Mouse (Mus musculus) gastrocnemius, adult 8-10 months (tissue): ENCODE results near the gene 4931406P16Rik. TPM values are rescaled to one million over a fixed set of nuclear protein-coding genes. Genes with fewer than 3 reads are reported as not detected.

ENCODE experiments used
- DNase-seq, 2 experiments: peaks; one replicate each; pipeline ENCODE4 v3.0.0; 2022; ENCODE audit warnings: low spot score in 2 of 2
- total RNA-seq, 4 experiments: library from RNA; stranded (reverse); gene quantifications; 2 replicates each; pipeline ENCODE4 v1.2.4; 2022

The 4931406P16Rik gene
- total RNA-seq, 4 experiments from 2014 or later = 28.9 to 47.5 (median 39.1) TPM

DNA sequence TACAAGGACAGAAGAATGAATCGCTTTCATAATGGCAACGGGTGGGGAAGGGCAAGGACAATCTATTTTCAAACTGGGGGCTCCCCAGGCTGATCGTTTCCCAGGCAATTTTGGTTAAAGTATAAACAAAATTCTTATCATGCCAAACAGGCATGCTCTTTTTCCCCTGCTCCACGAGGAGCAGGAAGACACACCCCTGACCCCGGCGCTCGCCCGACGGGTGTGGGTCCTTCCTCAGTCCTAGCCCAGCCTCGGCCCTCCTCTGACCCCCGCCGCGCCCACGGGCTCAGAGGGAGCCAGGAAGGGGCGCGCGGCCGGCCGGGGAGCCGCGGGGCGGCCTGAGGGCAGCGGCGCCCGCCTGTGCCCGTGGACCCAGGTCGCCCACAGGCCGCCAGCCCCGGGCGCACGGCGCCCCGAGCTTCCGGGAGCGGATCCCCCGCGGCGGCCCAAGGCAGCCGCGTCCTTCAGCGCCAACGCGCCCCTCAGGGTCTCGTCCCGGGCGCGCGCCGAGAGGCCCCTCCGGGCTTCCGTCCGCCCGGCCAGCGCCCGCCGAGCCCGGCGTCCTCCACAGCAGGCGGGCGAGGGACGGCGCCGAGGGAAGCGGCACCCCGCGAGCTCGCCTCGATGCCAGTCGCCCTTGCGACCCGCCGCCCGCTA, 437 bp downstream of the 4931406P16Rik start:
- peak in 1 of 2 experiments; percentile 43 for DNase-seq

DNA sequence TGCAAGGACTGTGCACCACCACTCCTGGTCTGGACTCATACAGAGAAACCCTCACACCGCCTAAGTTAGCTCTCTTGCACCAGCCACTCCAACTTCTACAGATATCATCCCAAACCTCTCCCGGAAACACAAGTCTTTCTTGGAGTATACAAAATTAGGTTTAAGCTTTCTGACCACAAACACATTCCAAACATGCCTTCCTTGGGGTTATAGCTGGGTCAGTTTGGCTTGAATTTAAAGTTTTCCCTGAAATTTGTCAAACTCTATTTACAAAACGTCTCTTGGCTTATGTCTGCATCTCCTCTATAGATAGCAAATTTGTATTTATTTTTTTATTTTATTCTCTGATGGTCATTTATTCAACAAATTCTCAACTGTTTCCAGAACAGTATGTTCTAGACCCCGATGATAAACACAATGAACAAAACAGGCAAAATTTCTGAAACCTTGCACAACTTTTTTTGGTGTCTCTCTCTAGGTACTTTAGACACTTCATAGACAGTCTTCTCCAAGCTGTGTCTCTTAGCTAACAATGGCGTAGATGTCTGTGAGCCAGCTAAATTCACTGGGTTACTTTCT, 4.1 kb downstream of the 4931406P16Rik start:
- DNase-seq = no peak

DNA sequence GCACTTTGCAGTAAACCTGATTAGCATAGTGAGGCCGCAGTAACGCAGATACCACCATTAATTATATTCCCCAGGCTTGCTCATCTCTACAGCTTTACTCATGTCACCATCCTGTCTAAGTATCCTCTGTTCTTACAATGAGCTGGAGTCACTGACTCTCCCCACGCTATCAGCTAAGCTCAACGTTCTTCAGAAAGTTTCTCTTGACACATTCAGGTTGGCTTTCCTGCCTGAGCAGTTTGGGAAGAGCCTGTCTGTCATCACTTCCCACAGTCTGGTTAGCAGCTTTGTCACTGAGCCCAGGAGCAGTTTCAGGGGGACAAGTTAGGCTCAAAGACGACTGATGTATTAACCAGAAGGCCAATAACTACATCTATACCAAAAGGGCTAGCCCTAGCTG, 4.8 kb downstream of the 4931406P16Rik start:
- DNase-seq = no peak

DNA sequence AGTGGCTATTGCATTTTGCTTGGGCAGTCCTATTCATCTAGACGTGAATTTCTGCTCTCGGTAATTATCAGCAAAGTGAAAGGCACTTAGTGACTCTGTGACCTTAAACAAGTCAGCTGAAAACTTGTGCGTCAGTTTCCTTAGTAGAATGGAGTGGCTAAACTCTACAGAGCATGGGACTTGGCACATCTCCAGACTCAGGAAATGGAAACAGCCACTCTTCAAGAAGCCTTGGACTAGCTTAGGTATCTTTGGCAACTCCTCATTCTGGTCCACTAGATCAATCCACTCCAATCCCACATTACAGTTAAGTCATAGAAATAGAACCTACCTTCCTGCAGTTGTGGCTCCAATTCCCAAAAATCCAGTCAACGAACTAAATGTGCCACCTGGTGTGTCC, 7.9 kb downstream of the 4931406P16Rik start:
- DNase-seq = no peak

DNA sequence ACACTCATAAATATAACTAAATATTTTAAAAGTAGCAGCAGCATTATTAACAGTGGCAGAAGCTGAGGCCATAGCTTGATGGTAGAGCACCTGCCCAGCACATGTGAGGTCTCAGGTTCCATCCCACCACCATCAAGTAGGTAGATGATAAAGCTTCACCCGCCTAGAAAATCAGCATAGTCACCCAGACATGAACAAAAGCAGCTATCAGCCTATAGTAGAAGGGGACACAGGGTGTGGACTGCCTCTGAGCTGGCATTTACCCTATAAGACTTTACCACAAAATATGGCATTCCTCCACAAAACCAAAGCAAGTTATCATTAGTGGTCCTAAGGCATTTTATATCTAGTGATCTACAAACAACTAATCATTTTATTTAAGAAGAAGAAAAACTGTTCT, 10.7 kb downstream of the 4931406P16Rik start:
- DNase-seq = no peak

DNA sequence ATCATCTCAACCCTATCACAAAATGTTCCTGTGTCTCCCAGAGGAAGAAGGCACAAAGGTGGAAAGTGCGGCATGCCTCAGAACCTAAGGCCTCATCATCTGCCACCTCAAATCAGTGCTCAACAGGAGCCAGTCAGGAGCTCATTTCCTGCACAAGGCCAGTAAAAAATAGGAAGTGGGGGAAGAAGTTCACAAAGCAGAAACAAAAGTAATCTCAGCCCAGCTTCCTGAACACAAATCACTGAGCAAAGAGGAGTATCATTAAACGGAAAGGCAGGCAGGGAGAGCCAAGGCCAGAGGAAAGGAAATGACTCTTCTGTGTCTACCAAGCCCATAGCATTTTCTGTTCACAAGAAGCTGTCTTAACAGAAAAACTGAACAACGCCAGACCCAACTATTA, 11.4 kb downstream of the 4931406P16Rik start:
- DNase-seq = no peak

DNA sequence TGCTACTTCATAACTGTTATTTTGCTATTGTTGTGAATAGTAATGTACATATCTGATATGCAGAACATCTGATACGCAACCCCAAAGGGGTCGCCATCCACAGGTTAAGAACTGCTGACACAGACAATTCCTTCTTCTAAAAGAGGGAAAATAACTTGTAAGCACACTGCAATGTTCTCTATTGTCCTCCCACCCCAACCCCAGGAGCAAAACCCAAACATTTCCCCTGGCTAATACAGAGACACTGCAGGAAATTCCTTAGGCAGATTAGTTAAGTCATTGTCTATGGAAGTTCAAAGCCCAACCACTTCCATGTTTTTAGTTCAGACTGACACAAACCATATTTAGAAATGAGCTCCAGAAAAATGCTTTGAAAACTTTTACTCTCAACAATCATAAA, 14.5 kb downstream of the 4931406P16Rik start:
- DNase-seq = no peak

DNA sequence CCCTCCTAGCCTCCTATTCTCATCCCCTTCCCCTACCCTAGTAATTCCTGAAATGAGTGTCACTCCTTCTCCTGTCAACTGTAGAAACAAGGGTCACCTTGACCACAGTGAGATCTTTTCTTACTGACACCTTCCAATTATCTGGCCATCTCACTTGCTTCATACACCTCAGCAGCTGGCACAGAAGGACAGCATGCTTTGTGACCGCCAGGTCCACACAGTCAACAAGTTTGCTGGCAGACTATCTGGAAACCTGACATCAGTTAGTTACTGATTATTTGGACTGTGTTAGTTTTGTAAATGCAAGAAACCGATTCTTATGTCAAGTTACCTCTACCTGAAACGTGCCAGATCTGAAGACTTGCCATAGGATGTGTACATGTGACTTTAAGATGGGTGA, 17.2 kb downstream of the 4931406P16Rik start:
- DNase-seq = no peak

DNA sequence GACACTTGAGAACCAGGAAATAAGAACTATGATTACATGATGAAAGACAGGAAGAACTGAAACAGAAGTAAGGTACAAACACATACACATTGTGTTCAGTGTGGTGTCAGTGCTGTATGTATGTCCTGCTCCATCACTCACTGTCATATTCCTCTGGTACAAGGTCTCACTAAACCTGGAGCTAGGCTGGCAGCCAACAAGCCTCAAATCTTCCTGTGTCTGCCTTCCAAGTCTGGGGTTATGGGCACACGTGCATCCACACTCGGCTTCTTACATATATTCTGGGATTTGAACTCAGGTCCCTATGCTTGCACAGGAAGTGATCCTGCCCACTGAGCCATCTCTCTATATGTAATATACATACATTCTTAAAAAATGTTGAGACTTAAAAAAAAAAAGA, 20.7 kb downstream of the 4931406P16Rik start:
- no peak for DNase-seq

DNA sequence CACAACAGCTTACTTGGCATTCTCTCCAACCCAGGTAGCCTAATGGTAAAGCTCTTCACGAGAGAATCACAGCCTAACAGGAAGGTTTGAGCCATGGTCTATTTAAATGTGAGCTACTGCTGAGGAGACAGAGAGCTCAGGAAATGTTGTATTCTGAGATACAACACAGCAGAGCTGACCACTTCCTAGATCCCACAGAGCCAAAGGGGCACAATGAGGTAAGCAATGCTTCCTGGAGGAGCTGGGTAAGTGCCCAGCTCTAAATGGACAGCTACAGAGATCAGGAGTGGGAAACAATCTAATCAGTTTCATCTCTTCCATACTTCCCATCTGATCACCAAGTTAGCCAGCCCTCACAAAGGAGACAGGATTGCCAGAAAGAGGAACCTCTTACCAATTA, 22.1 kb downstream of the 4931406P16Rik start:
- DNase-seq = no peak

DNA sequence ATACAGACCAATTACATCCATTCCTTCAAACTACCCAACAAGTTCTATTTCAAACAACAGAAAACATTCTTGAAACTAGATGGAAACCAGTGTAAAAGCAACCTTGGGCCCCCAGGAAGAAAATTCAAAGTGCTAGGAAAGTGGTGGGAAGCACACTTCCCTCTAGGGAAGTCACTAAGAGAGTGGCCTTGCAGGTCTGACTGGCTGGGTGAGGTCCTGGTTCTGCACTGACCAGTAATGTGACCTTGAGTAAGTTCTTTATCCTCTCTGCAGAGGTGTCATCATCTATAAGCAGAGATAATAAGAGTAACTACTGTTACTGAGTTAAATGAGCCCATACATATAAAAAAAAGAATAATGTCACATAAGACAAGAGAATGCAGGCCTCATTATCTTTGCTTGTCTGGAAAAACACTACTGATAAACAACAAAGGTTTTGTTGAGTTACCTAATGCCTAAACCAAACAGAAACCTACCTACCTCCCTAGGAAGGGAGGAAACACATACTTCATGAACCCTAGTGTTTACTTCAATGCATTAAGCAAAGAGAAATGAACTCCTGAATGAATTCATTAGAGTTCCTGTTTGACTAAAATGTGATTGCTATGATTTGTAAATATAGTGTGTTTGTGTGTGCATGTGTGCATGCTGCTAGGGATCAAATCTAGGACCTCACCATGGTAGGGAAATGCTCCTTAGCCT, 22.8 kb downstream of the 4931406P16Rik start:
- DNase-seq = no peak

DNA sequence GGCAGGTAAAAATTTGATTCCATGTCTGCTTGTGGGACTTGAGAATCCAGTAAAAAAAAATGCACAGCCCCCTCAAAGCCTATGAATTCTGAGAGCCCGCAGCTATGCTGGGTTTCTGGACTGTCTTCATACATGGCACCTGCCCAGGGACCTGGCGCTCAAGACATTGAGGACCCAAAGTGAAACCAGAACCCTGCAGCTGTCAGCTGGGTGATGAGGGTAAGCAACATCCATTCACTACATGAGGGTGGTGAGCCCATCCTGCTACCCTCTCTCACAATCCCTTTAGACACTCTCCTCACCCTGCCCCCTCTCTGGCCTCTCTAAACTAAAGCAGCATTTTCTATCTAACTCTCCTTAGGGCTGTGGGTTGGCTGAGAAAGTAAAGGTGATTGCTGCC, 35.7 kb downstream of the 4931406P16Rik start:
- peak in 1 of 2 experiments; percentile 35 for DNase-seq

DNA sequence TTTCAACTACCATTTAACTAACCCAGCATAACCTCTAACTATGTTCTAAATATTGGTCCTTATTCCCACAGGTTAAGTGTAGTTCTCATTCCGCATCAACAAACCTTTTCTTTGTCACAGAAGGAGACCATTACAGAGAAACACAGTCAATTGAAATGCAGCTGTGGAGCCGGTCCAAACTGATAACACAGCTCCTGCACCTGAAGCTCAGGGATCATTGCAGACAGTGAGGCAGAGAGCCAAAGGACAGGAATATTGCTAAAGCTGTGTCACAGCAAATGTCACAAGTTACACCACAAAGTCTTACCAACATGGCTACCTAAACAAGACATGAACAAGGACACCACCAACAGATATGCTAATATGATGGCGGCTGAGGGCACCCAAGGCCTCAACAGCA, 37.3 kb downstream of the 4931406P16Rik start:
- DNase-seq = no peak

DNA sequence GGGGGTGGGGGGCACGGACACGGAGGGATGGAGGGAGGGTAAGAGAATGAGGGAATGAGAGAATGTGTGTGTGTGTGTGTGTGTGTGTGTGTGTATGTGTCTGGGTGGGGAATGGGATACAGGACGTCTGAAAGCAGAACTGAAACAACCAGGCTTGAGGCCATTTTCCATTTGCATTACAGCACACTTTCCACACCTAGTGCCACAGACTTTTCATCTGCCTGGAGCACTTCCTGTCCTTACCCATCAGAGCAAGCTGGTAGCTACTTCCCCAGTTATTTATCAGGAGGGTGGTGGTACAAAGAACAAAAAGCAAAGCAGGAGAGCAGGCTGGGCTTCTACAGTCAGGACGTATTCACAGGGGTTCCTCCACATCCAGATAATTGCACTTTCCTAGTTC, 40.9 kb downstream of the 4931406P16Rik start:
- no peak for DNase-seq

DNA sequence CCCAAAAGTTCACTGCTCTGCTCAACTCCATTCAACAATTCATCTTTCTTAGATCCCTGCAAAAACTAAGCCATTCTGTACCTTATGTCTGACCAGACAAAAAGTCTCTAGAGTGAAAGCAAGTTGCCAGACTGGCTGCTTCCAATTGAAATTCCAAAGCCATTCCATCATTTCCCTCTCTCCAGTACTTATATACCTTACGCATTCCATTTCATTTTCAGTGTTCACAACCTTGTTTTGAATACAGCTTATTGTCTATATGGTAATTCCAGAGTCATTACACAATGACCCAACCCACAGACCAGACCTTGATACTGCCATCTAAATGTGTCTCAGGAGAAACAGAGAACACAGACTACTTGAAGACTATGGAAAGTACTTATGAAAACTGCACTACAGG, 44.9 kb downstream of the 4931406P16Rik start:
- no peak for DNase-seq

DNA sequence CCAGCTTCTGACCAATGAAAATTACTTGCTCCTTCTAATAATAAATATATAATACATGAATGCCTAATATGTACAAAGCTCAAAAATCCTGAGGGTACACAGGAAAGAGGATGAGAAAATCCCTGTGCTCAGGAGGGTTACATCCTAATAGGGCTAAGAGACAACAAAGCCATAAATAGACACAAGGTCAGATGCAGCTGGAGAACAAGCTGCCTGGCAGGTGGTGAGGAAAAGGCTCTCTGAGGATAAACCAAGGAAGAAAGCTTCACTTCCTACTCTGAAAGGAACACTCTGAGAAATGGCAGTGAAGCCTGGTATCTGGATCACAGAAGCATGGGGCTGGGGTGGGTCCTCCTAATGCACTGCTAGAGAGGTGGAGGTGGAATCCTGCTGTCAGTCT, 46.9 kb downstream of the 4931406P16Rik start:
- no peak for DNase-seq

DNA sequence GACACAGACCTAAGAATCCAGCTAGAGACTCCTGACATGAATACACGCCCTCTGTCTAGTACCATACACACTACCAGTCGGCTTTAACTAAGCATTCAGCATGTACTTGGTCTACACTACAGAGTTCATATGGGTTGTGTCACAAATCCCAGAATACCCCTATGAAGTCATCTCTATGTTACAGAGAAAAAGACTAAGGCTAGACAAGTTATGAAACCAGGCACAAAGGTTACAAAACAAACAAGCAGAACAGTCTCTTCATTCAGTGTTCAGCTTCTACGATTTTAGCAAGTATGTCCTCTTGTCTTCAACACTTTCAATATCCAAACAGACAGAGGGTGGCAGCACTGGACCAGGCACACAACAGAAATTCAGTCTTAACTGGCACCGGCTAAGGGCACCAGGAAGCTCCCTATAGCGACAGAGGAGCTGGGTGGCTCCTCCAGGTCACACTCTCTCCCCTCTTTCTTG, 47.4 kb downstream of the 4931406P16Rik start:
- peak; percentile 63 to 67 for DNase-seq

DNA sequence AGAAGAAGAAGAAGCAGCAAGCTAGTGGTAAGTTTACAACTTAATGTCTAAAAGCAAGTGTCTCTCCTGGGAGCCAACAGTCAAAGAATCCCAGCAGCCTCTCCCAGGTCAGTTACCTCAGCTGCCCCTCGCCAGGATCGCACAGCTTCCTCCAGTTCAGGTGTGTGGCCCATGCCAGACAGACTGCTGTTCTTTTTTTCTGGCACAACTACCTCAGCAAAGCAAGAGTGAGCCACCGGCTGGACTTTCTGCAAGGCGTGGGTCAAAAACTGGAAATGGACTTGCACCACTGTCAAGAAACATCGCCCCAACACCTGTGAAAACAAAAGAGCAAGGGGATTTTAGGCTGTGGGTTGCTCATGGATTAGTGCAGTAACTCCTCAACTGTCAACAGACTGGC, 49.9 kb downstream of the 4931406P16Rik start:
- DNase-seq = no peak

DNA sequence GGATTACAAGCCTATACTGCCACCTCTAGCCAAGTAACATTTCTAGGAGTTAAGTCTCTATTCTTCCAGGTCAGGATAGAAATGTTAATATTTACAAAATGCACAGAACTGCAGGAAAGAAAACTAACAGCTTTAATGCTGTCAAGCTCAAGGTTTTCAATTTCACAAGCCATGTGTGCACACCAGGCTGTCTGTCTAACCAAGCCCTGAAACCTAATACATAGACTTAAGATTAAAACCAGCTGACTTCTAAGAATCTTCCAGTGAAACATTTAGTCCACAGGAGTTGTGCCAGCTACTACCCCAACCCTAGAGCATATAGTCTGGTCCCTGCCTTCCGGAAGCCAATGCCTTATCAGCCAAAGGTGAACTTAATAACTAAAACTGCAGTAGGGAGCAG, 54.9 kb downstream of the 4931406P16Rik start:
- DNase-seq = no peak

DNA sequence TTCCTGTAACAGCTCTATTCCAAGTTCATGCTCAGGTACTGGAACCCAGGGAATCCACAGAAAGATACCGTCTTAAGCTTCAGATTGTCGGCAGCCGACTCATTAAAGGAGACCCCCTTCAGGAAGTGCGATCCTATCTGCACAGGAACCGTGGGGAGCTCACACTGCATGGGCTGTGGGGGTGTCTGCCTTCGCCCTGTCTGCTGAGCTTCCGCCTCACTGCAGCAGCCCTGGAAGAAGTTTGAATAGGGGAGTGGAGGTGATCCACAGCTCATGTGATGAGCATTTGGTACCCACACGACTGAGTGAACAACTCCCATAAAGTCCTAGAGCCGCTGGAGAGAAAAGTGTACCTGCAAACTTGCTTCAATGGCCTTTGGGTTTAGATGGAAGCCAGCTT, 56.1 kb downstream of the 4931406P16Rik start:
- DNase-seq = no peak

DNA sequence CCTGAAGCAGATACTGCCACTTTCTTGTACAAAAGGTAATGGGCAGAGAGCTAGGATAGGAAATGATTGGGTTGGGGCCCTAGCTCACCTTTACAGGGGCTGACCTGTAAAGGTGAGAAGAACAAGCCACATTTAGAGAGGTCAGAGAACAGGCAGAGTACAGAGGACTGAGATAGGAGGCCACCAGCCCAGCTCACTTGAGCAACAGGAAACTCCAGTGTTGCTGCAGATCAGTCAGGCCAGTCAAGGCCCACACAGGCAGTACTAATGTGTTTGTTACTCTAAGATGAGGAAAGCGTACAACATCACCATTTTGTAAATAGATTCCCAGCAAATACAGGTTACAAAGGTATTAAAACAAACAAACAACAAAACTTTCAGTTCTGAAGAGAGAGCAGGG, 57.4 kb downstream of the 4931406P16Rik start:
- no peak for DNase-seq

DNA sequence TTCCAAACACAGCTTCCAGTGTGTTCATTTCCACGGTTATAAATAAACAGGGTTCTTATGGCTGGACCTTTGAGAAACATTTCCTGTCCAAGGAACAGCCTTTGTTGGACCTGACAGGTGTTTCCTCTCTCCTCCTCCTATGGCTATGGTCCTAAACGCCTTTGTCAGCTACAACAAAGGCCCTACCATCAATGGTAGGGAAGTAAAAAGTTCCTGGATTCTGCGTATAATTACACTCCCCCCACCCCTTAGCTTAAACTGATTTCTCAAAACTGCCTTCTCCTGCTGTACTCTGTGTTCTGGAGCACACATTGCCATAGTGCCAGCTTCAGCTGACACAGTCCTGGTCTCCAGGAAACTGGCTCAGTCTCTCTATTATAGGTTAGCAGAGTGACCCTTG, 58.2 kb downstream of the 4931406P16Rik start:
- DNase-seq = no peak

DNA sequence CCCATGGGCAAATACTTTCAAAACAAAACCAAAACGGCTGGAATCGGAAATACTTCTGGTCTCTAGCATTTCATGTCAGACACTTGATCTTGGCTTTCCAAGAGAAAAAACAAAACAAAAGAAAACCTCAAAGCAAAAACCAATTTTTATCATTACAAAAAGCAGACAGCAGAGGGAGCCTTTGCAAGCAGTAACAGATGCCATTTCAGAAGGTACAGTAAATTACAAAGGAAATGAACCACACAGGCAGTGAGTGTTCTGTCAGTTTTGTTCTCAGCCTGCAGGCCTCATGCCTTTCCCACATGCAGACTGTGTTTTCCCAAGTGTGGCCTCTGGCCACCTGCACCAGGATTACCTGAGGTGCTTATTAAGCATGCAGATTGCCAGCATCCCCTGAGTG, 61.3 kb downstream of the 4931406P16Rik start:
- DNase-seq = no peak
